Mouse (Mus musculus): ENCODE measurements around the gene 1700030J22Rik. TPM values are rescaled to one million over a fixed set of nuclear protein-coding genes. Genes with fewer than 3 reads are reported as not detected.

1700030J22Rik gene
- under 1 TPM; 0.15 to 0.62 TPM for total RNA-seq (2023)

DNA sequence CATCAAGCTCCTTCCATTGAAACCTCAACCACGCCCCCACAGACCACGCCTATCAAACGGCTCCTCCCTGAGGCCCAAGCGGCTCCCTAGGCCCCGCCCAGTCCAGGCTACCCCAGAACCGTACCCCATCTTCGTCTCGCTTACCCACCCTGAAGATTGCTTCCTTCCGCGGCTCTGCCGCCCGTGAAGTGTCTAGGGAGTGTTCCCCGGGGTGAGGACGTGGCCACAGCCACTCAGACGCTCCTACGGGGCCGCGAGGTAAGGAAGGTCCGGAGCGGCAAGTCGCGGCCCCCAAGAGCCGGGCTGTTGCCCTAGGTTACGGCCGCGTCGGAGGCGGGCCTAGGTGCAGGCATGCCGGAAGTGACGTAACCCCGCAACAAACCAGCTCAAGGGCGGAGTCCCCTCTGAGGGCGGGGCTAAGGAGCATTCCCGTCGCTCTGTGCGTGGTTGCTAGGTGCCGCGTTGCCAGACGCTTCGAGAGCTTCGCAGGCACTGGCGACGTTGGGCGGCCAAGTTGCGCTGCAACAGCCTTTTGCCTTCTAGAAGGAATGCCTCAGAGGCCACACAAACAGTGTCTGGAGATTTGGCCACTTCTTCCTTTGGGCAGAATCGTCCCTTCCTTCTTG is at the start of gene 1700030J22Rik:
Gene 1700030J22Rik (minus strand): TSS at position 329 of the 626 bp plus-strand sequence.

DNA sequence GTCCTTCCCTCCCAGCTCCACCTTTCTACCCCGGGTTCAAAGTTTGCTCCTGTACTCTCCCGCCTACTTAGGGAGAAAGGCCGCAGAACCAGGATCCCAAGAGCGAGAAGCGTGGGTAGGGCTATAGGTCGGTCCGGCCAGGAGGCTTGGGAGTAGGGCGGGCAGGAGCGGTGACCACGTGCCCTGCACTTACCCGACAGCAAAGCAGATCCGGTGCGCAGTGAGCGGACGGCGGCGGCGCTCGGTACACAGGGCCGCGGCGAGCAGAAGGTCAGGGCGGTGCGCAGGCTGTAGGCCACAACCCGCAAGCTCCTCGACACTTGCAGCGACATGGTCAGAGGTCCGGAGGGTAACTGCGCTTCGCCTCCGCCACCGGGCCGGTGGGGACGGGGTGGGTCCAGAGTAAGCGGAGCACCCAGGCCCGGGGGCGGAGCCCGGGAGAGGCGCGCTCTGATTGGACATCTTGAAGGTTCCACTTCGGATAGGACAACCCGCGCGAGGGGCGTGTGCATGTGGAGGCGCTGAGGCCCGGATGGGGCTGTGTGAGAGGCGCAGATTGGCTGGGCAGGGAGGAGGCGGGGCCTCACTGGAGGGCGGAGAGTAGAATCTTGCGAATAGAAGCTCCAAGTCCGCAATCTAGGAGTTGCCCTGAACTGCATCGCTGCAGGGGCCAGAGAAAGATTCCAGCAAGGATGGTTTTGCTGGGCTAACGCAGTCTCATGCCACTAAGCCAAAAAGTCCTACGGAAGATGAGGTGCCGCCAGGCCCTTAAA is 14.5 kb upstream of the 1700030J22Rik start, which contains the start of gene Gcsh:
Gene Gcsh (minus strand): TSS at position 443 of the 773 bp plus-strand sequence.

DNA sequence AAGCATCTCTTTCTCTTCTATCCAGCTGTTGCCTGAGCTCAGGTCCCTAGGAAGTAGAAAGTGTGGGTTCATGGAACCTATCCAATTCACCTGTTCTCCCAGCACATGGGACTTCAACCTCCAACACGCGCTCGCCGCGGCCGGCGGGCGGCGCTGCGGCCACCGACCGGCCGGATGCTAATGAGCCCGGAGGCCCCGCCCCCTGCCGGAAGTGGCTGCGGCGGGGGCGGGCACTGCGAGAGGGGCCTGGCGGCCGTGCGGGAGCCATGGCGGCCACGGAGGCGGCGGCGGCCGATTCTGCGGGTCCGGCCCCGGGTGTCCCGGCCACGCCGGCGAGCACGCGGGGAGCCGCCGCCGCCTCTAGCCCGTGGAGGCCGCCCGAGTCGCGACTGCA is 35.6 kb downstream of the 1700030J22Rik start, which contains the start of gene Atmin:
Gene Atmin (plus strand): TSS at position 233 of the 394 bp plus-strand sequence.

DNA sequence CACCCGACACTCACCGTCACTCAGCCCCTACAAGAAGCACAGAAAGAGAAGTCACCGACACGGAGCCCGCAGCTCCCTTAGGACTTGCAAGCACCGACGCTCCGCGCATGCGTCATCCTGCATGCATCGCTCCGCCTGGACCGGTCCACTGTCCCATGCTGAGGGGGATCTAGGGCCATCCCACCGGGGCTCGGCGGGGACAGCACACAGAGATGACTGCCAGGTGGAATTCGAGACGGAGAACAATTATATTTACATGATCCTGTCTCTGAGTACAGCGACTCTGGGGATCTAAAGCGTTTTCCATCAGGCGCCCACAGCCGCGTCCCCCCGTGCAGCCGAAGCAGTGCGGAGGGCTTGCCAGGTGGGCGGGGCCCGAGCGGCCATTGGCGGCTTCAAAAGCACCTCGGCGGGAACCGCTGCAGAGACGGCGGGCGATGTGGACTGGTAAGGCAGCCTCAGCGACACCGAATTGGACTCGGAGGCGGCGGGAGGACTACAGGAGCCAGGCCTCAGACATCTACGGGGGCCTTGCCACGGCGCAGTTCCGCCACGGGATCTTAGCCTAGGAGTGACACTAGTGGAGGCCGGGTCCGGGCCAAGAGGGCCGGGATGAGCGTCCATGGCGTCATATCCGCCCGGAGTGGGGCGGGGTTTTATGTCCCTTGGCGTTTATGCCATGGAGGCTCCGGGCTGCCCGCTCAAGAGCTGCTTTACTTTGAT is 57.3 kb downstream of the 1700030J22Rik start, which contains the start of the genes Cmc2 and Cenpn:
Gene Cmc2 (minus strand): TSS at position 119 of the 723 bp plus-strand sequence.
Gene Cenpn (plus strand): TSS at position 394 of the 723 bp plus-strand sequence.

Other genes starting within 250 kb of the 1700030J22Rik start
- 1 to 10 TPM; 7.8 to 8.8 TPM for gene Cdyl2, start 246.0 kb downstream of the 1700030J22Rik start, total RNA-seq (2023)
- 10 to 100 TPM in 1 of 2 experiments, 1 to 10 TPM in 1; 8.9 to 13.3 TPM for gene Cmc2, start 57.5 kb downstream of the 1700030J22Rik start, total RNA-seq (2023)
- gene Cenpn, start 57.2 kb downstream of the 1700030J22Rik start, total RNA-seq (2023), result 10 to 100 TPM; 19.2 to 20.5 TPM
- 1 to 10 TPM; 8.9 to 9.3 TPM for gene Atmin, start 35.6 kb downstream of the 1700030J22Rik start, total RNA-seq (2023)
- 1 to 10 TPM; 3.6 to 4.0 TPM for gene Gcsh, start 14.6 kb upstream of the 1700030J22Rik start, total RNA-seq (2023)
- gene Pkd1l2, start 103.5 kb upstream of the 1700030J22Rik start, total RNA-seq (2023), result under 1 TPM; 0.20 to 0.31 TPM
- gene Bco1, start 116.9 kb upstream of the 1700030J22Rik start, total RNA-seq (2023), result under 1 TPM in 1 of 2 experiments, not detected in 1; 0.18 TPM
- gene Gan, start 179.2 kb upstream of the 1700030J22Rik start, total RNA-seq (2023), result 1 to 10 TPM; 4.2 to 5.1 TPM